Mouse (Mus musculus) forebrain, embryonic 12.5 days (tissue): ENCODE data around the gene Carns1. TPM values are rescaled to one million over a fixed set of nuclear protein-coding genes. Genes with fewer than 3 reads are reported as not detected.

Experiments used
- ATAC-seq: fragments of 200-750 bp; cut with Nextera tagmentation; 2 replicates; pipeline ENCODE4 v1.8.0; 2017; ENCODE audit warnings: moderate TSS enrichment; ENCODE audit not compliant: low FRiP score
- H3K27ac ChIP-seq: fragments of 300-500 bp; sonication (generic); 2 replicates; pipeline ENCODE4 v1.5.1; 2016; ENCODE audit warnings: mild to moderate bottlenecking
- H3K27me3 ChIP-seq: fragments of 300-500 bp; sonication (generic); 2 replicates; pipeline ENCODE4 v1.6.1; 2016; ENCODE audit warnings: mild to moderate bottlenecking
- H3K36me3 ChIP-seq: fragments of 300-500 bp; sonication (generic); replicated peaks from 2 replicates; pipeline ENCODE4 v1.6.1; 2016; ENCODE audit warnings: mild to moderate bottlenecking
- H3K4me1 ChIP-seq: fragments of 300-500 bp; sonication (generic); 2 replicates; pipeline ENCODE4 v1.6.1; 2016
- H3K4me2 ChIP-seq: fragments of 300-500 bp; sonication (generic); 2 replicates; pipeline ENCODE4 v1.6.1; 2016; ENCODE audit warnings: mild to moderate bottlenecking, moderate library complexity
- H3K4me3 ChIP-seq: fragments of 300-500 bp; sonication (generic); replicated peaks from 2 replicates; pipeline ENCODE4 v1.5.1; 2016; ENCODE audit warnings: mild to moderate bottlenecking
- H3K9ac ChIP-seq: fragments of 300-500 bp; sonication (generic); 2 replicates; pipeline ENCODE4 v1.6.1; 2016; ENCODE audit warnings: mild to moderate bottlenecking
- H3K9me3 ChIP-seq: fragments of 300-500 bp; sonication (generic); 2 replicates; pipeline ENCODE4 v1.6.1; 2016
- WGBS: fragments of 180-500 bp; shearing (Covaris S2); methylation state at CpG from one replicate; pipeline ENCODE4 v1.1.7; 2016; 5-methylcytosine and 5-hydroxymethylcytosine counted together
- microRNA-seq: library from miRNA; unstranded; fragments of <30 nt; microRNA quantifications from one replicate; pipeline ENCODE4, GENCODE M21; 2017
- polyA plus RNA-seq: library from polyadenylated mRNA; unstranded; fragments of >200 nt; fragmentation: Nextera tagmentation; extraction: Ambion mirVana; gene quantifications from 2 replicates; pipeline ENCODE4 v1.2.1, GENCODE M21; 2016

Gene Carns1
- polyA plus RNA-seq, 1 experiment from 2014 or later, result 3.2 TPM

DNA sequence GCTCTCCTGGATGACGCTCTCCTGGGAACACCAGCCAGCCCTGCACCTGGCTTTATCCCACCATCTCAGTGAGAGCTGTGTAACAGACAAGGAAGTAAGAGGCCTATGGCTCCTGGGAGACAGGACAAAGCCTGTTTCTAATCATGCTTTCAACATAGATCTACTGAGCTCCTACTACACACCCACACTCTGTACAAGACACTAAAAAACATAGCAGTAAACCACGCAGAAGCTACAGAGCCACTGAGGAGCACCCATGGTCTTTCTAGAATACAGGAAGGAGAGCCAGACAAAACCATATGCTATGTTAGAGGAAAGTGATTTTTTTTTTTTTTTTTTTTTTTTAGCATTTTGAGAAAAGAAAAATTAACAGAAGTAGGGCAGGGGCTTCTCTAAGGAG is 56.9 kb downstream of the Carns1 start:
- H3K36me3 ChIP-seq, result peaks cover 46% of the 10 kb centered on the region
- 96% methylated on average over 2 of the region's 2 CpGs for WGBS
- 0 out of 2 replicates have a peak, but pooled peaks cover 7% of the 10 kb centered on the region for H3K27me3 ChIP-seq
- peaks cover 10% of the 10 kb centered on the region for H3K4me1 ChIP-seq
- no peak overlapping the region for H3K4me2 ChIP-seq
- ATAC-seq, result no peak
- H3K9ac ChIP-seq, result no peak overlapping the region
- H3K27ac ChIP-seq, result no peak overlapping the region
- H3K4me3 ChIP-seq, result no peak overlapping the region
- no peaks in the 10 kb centered on the region for H3K9me3 ChIP-seq

DNA sequence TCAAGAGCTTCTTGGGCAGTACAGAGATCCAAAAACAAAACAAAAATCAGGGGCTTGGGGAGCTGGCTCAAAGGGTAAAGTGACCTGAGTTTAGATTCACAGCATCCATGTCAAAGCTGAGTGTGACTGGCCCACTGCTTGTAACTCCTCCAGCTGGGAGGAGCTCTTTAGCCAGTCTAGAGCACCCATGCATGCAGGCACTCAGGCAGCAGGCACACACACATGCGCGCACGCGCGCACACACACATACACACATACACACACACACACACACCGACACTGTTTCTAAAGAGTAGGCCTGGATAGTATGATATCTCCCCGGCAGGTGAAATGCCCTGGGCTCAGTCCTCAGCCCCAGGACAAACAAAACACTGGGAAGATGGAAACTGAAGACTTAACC is 58.3 kb downstream of the Carns1 start:
- Histone ChIP-seq H3K27ac (no peak overlapping the region), H3K9me3 (no peaks in the 10 kb centered on the region), H3K4me2 (no peak overlapping the region), H3K4me1 (peaks cover 10% of the 10 kb centered on the region), H3K9ac (no peak overlapping the region), H3K27me3 (0 out of 2 replicates have a peak, but pooled peaks cover 7% of the 10 kb centered on the region), H3K36me3 (peaks cover 60% of the 10 kb centered on the region), H3K4me3 (no peak overlapping the region)
- 98% methylated on average over 7 of the region's 7 CpGs for WGBS
- no peak for ATAC-seq

DNA sequence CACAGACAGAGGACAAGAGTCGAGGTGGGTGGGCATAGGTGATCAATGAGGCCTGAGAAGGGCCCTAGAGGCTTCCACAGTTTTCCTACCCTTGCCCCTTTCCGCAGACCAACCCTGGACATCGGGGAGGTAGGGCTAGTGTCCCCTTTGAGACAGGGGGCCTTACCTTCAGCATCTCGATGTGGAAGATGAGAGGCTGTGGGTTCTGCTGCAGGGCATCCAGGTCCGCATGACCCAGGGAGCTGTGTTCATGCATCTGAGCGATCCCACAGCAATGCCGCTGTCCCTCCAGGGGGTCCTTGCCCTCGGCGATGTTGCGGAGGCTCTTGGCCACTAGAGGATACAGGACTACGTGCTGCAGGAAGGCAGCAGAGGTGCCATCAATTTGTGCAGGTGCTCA is 59.5 kb downstream of the Carns1 start:
- H3K4me1 ChIP-seq, result peaks cover 8% of the 10 kb centered on the region
- no peak overlapping the region for H3K9ac ChIP-seq
- 0 out of 2 replicates have a peak, but pooled peaks cover 7% of the 10 kb centered on the region for H3K27me3 ChIP-seq
- 88% methylated on average over 11 of the region's 11 CpGs for WGBS
- H3K9me3 ChIP-seq, result no peaks in the 10 kb centered on the region
- ATAC-seq, result no peak
- no peak overlapping the region for H3K4me3 ChIP-seq
- no peak overlapping the region for H3K4me2 ChIP-seq
- no peak overlapping the region for H3K27ac ChIP-seq
- H3K36me3 ChIP-seq, result peaks cover 69% of the 10 kb centered on the region

DNA sequence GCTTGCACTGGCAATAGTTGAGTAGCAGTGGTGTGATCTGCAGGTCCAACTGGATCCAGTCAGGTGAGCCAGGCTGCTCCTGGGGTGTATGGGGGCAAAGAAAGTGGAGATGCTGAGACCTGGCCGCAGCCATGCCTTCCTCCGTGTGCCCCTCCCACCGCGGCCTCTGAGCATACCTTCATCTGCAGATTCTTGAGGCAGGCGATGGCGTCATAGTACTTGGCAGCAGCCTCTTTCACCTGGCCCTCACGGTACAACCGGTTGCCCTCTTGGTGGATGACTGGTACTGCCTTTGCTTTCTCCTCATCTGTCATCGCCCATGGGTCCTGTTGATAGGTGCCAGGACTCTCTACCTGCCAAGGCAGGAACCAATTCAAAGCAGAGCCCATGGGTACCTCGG is 60.1 kb downstream of the Carns1 start:
- Histone ChIP-seq H3K9ac (no peak overlapping the region), H3K27me3 (0 out of 2 replicates have a peak, but pooled peaks cover 2% of the 10 kb centered on the region), H3K4me1 (peaks cover under 1% of the 10 kb centered on the region), H3K9me3 (no peaks in the 10 kb centered on the region), H3K4me3 (no peak overlapping the region), H3K36me3 (peaks cover 73% of the 10 kb centered on the region), H3K27ac (no peak overlapping the region), H3K4me2 (no peak overlapping the region)
- 94% methylated on average over 10 of the region's 10 CpGs for WGBS
- no peak for ATAC-seq

DNA sequence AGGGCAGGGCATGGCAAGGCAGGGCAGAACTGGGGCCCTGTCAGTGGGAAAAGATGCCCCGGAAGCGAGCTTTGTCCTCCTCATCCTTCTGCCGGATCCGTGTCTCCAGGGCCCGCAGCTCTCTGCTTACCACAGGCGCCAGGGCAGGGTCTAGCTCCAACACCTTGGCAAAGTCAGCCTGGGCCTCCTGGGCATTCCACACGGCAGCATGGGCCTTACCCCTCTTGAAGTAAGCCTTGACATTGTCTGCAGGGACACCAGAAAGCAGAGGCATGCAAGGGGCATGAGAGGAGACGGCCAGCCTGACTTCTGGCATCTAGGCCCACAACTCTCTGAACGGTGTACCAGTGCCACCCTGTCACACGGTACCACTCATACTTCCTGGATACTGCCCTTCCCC is 60.7 kb downstream of the Carns1 start:
- H3K4me2 ChIP-seq, result no peak overlapping the region
- no peak overlapping the region for H3K27ac ChIP-seq
- no peak for ATAC-seq
- WGBS, result 89% methylated on average over 10 of the region's 10 CpGs
- no peak overlapping the region for H3K9ac ChIP-seq
- no peaks in the 10 kb centered on the region for H3K9me3 ChIP-seq
- H3K36me3 ChIP-seq, result peaks cover 75% of the 10 kb centered on the region
- H3K27me3 ChIP-seq, result no peaks in the 10 kb centered on the region
- no peak overlapping the region for H3K4me3 ChIP-seq
- H3K4me1 ChIP-seq, result no peaks in the 10 kb centered on the region

Small RNA genes within 50 kb of the gene (microRNA-seq; reads per million reads assigned to microRNA genes)
- gene Gm26115, result not detected

Other genes starting within 250 kb of the Carns1 start
- gene Aldh3b1, start 245.7 kb downstream of the Carns1 start, polyA plus RNA-seq, result 0.64 and 0.69 TPM in 2 replicates
- gene Unc93b1, start 240.3 kb downstream of the Carns1 start, polyA plus RNA-seq, result 4.8 TPM in 2 replicates
- gene Aldh3b3, start 216.8 kb downstream of the Carns1 start, polyA plus RNA-seq, result not detected in 2 replicates
- 0.26 and 0.70 TPM in 2 replicates for gene Aldh3b2, start 203.2 kb downstream of the Carns1 start, polyA plus RNA-seq
- 0.58 and 1.4 TPM in 2 replicates for gene Acy3, start 188.9 kb downstream of the Carns1 start, polyA plus RNA-seq
- not detected in 2 replicates for gene Tbx10, start 182.7 kb downstream of the Carns1 start, polyA plus RNA-seq
- gene Nudt8, start 174.9 kb downstream of the Carns1 start, polyA plus RNA-seq, result 19.3 and 20.8 TPM in 2 replicates
- 4.1 and 4.3 TPM in 2 replicates for gene Gm49405, start 174.9 kb downstream of the Carns1 start, polyA plus RNA-seq
- gene Doc2g, start 172.2 kb downstream of the Carns1 start, polyA plus RNA-seq, result 6.3 TPM in 2 replicates
- gene Ndufv1, start 162.7 kb downstream of the Carns1 start, polyA plus RNA-seq, result 186 and 204 TPM in 2 replicates
- 321 and 346 TPM in 2 replicates for gene Gstp1, start 137.5 kb downstream of the Carns1 start, polyA plus RNA-seq
- 1.6 and 5.5 TPM in 2 replicates for gene Gstp2, start 129.5 kb downstream of the Carns1 start, polyA plus RNA-seq
- not detected in 2 replicates for gene Gstp3, start 115.9 kb downstream of the Carns1 start, polyA plus RNA-seq
- not detected in 2 replicates for gene Cabp2, start 93.9 kb downstream of the Carns1 start, polyA plus RNA-seq
- 70.4 and 73.9 TPM in 2 replicates for gene Cdk2ap2, start 78.3 kb downstream of the Carns1 start, polyA plus RNA-seq
- gene Pitpnm1, start 75.5 kb downstream of the Carns1 start, polyA plus RNA-seq, result 21.5 and 22.9 TPM in 2 replicates
- 56.4 and 60.7 TPM in 2 replicates for gene Aip, start 49.6 kb downstream of the Carns1 start, polyA plus RNA-seq
- not detected in 2 replicates for gene Gpr152, start 35.7 kb downstream of the Carns1 start, polyA plus RNA-seq
- 0.09 TPM in 2 replicates for gene Cabp4, start 31.4 kb downstream of the Carns1 start, polyA plus RNA-seq
- gene Coro1b, start 26.9 kb downstream of the Carns1 start, polyA plus RNA-seq, result 125 and 135 TPM in 2 replicates
- gene Ptprcap, start 21.9 kb downstream of the Carns1 start, polyA plus RNA-seq, result 0.51 and 0.74 TPM in 2 replicates
- gene Rps6kb2, start 12.1 kb downstream of the Carns1 start, polyA plus RNA-seq, result 59.5 and 62.5 TPM in 2 replicates
- gene Tbc1d10c, start 15.8 kb upstream of the Carns1 start, polyA plus RNA-seq, result 0.31 and 0.86 TPM in 2 replicates
- 689 and 709 TPM in 2 replicates for gene Ppp1ca, start 16.6 kb upstream of the Carns1 start, polyA plus RNA-seq
- 38.8 and 42.2 TPM in 2 replicates for gene Rad9a, start 26.2 kb upstream of the Carns1 start, polyA plus RNA-seq
- 0.85 and 1.2 TPM in 2 replicates for gene Clcf1, start 38.8 kb upstream of the Carns1 start, polyA plus RNA-seq
- not detected in 2 replicates for gene AC109138.7, start 38.9 kb upstream of the Carns1 start, polyA plus RNA-seq
- 11.7 and 13.1 TPM in 2 replicates for gene Pold4, start 56.4 kb upstream of the Carns1 start, polyA plus RNA-seq
- gene Ssh3, start 93.7 kb upstream of the Carns1 start, polyA plus RNA-seq, result 5.6 and 6.1 TPM in 2 replicates
- gene Ankrd13d, start 107.7 kb upstream of the Carns1 start, polyA plus RNA-seq, result 12.6 and 14.2 TPM in 2 replicates
- 18.7 and 19.0 TPM in 2 replicates for gene Grk2, start 130.7 kb upstream of the Carns1 start, polyA plus RNA-seq
- gene Kdm2a, start 222.8 kb upstream of the Carns1 start, polyA plus RNA-seq, result 57.2 and 61.0 TPM in 2 replicates